14 mouse cellular contexts compared by ENCODE assay signal in the genomic region with DNA sequence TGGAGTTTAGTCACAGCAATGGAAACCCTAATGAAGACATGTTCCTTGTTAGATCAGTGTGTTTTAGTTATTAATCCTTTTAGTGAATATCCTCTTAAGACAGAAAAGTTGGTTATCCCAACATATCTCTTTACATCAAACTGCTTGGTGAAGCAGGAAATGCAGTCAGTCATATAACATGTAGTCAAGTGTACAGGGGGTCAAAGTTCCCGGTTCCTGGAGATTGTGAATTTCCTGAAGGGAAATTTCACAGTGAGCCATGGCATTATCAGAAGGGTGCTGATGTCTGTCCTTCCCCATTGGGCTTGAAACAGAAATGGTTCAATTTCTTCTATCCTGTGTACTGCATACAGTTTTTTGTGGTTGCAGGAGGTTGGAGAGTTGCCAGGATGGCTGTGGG. TPM values are rescaled to one million over a fixed set of nuclear protein-coding genes. Genes with fewer than 3 reads are reported as not detected.
"Had no signal": no experiment of that assay in that cellular context is flagged by ENCODE, and none has a peak within 500 bp of the region (broad histone marks: within the 10 kb centered on the region; RNA-seq: fewer than 3 reads in every experiment).

No protein-coding gene starts in this region.

- H3K36me3 ChIP-seq: limb, embryonic 13.5 days; midbrain, embryonic 12.5 days; neural tube, embryonic 15.5 days had no signal

- H3K27me3 ChIP-seq: limb, embryonic 13.5 days; neural tube, embryonic 15.5 days had no signal

- ATAC-seq: midbrain, embryonic 16.5 days had no signal

- H3K27ac ChIP-seq: kidney, postnatal 0 days; layer of hippocampus, adult 2 months; limb, embryonic 13.5 days; liver, embryonic 14.5 days; midbrain, embryonic 12.5 days; neural tube, embryonic 15.5 days had no signal

- H3K4me3 ChIP-seq: layer of hippocampus, adult 2 months; limb, embryonic 13.5 days; midbrain, embryonic 12.5 days; neural tube, embryonic 15.5 days had no signal

- H3K4me1 ChIP-seq: midbrain, embryonic 12.5 days; neural tube, embryonic 15.5 days had no signal

- H3K9ac ChIP-seq: limb, embryonic 13.5 days; liver, embryonic 14.5 days; midbrain, embryonic 12.5 days; neural tube, embryonic 15.5 days had no signal

- H3K9me3 ChIP-seq: limb, embryonic 13.5 days; midbrain, embryonic 12.5 days; neural tube, embryonic 15.5 days had no signal

- DNase-seq: kidney, postnatal 36 days; left cerebral cortex, postnatal 4 days; lung, adult 18-20 months; right cerebral cortex, adult 18-20 months; right cerebral cortex, postnatal 25 days; thymus, postnatal 36 days had no signal

- H3K4me2 ChIP-seq: limb, embryonic 13.5 days; midbrain, embryonic 12.5 days; neural tube, embryonic 15.5 days had no signal

RNA-seq across cellular contexts. Expression of gene Cacna2d1, which starts 25.3 kb away (rescaled TPM):
- total RNA-seq: megakaryocyte-erythroid progenitor cell, adult 5-6 weeks had no signal
